Mouse (Mus musculus): ENCODE measurements around the gene Xpo6. TPM values are rescaled to one million over a fixed set of nuclear protein-coding genes. Genes with fewer than 3 reads are reported as not detected.
A peak's percentile ranks its signal among the peaks of the same experiment; 100 is the strongest.

Gene Xpo6
- total RNA-seq, 2 experiments from 2014 or later: 34.8 to 36.3 TPM

GRCm38 (mm10) chr7:126135391-126135790 lies 64.9 kb downstream of the Xpo6 start:
- intact Hi-C loops (cut with DNase I): no loop called here
- DNase-seq: no peak

- DNase-seq: no peak
- intact Hi-C loops (cut with DNase I): no loop called here
Measured at GRCm38 (mm10) chr7:126134634-126135321, 65.5 kb downstream of the Xpo6 start.

GRCm38 (mm10) chr7:126127673-126128072 lies 72.6 kb downstream of the Xpo6 start:
- intact Hi-C loops (cut with DNase I): no loop called here
- peak in 1 of 2 experiments; percentile 11 for DNase-seq

GRCm38 (mm10) chr7:126126502-126126901 lies 73.8 kb downstream of the Xpo6 start:
- intact Hi-C loops (cut with DNase I): no loop called here
- DNase-seq: no peak

- no peak for DNase-seq
- intact Hi-C loops (cut with DNase I): no loop called here
Measured at GRCm38 (mm10) chr7:126121533-126121932, 78.8 kb downstream of the Xpo6 start.

GRCm38 (mm10) chr7:126119819-126120218 lies 80.5 kb downstream of the Xpo6 start:
- intact Hi-C loops (cut with DNase I): no loop called here
- no peak for DNase-seq

- no peak for DNase-seq
- intact Hi-C loops (cut with DNase I): no loop called here
Measured at GRCm38 (mm10) chr7:126113263-126113662, 87.0 kb downstream of the Xpo6 start.

- intact Hi-C loops (cut with DNase I): no loop called here
- no peak for DNase-seq
Measured at GRCm38 (mm10) chr7:126111230-126111629, 89.1 kb downstream of the Xpo6 start.

- DNase-seq: no peak
- intact Hi-C loops (cut with DNase I): no loop called here
Measured at GRCm38 (mm10) chr7:126109898-126110297, 90.4 kb downstream of the Xpo6 start.

GRCm38 (mm10) chr7:126100440-126100839 lies 99.9 kb downstream of the Xpo6 start:
- no peak for DNase-seq
- intact Hi-C loops (cut with DNase I): no loop called here

GRCm38 (mm10) chr7:126099835-126100234 lies 100.5 kb downstream of the Xpo6 start:
- DNase-seq: no peak
- intact Hi-C loops (cut with DNase I): no loop called here

GRCm38 (mm10) chr7:126099163-126099775 lies 101.0 kb downstream of the Xpo6 start:
- no peak for DNase-seq
- intact Hi-C loops (cut with DNase I): no loop called here

- intact Hi-C loops (cut with DNase I): no loop called here
- DNase-seq: no peak
Measured at GRCm38 (mm10) chr7:126097219-126097915, 102.9 kb downstream of the Xpo6 start.

- intact Hi-C loops (cut with DNase I): no loop called here
- no peak for DNase-seq
Measured at GRCm38 (mm10) chr7:126096596-126096995, 103.7 kb downstream of the Xpo6 start.

GRCm38 (mm10) chr7:126094738-126095137 lies 105.6 kb downstream of the Xpo6 start:
- intact Hi-C loops (cut with DNase I): no loop called here
- DNase-seq: no peak

GRCm38 (mm10) chr7:126093162-126093561 lies 107.1 kb downstream of the Xpo6 start:
- intact Hi-C loops (cut with DNase I): no loop called here
- DNase-seq: no peak

- intact Hi-C loops (cut with DNase I): loop anchor here (5.0 kb wide), 1 partner anchor 322 kb away; no protein-coding TSS in a partner anchor
- DNase-seq: peak; percentile 55 to 79
Measured at GRCm38 (mm10) chr7:126089782-126090181, 110.5 kb downstream of the Xpo6 start.

GRCm38 (mm10) chr7:126088155-126088554 lies 112.1 kb downstream of the Xpo6 start:
- intact Hi-C loops (cut with DNase I): loop anchor here (5.0 kb wide), 1 partner anchor 321 kb away; no protein-coding TSS in a partner anchor
- peak in 1 of 2 experiments; percentile 42 for DNase-seq

GRCm38 (mm10) chr7:126087602-126088001 lies 112.7 kb downstream of the Xpo6 start:
- DNase-seq: no peak
- intact Hi-C loops (cut with DNase I): loop anchor here (2.0 to 5.0 kb wide), 2 partner anchors 320 to 413 kb away; no protein-coding TSS in a partner anchor

GRCm38 (mm10) chr7:126086321-126086741 lies 114.0 kb downstream of the Xpo6 start:
- intact Hi-C loops (cut with DNase I): loop anchor here (2.0 to 5.0 kb wide), 2 partner anchors 319 to 412 kb away; no protein-coding TSS in a partner anchor
- DNase-seq: no peak

GRCm38 (mm10) chr7:126085154-126085553 lies 115.1 kb downstream of the Xpo6 start:
- intact Hi-C loops (cut with DNase I): loop anchor here (5.0 kb wide), 1 partner anchor 318 kb away; no protein-coding TSS in a partner anchor
- no peak for DNase-seq

All from heart, postnatal 14 days (tissue).